Mouse (Mus musculus): Measurements from ENCODE around the gene Unc5c. TPM values are rescaled to one million over a fixed set of nuclear protein-coding genes. Genes with fewer than 3 reads are reported as not detected.

Unc5c gene
- total and polyA plus RNA-seq, 3 experiments: not detected

- H3K27me3 ChIP-seq (ENCODE audit: control insufficient read depth in 1 of 2, insufficient read depth in 2 of 2, low read length in 2 of 2): no peaks in the 10 kb centered on the region
- no peaks in the 10 kb centered on the region for H3K79me2 ChIP-seq (ENCODE audit: control insufficient read depth, insufficient read depth, low read length, poor library complexity)
- no peaks in the 10 kb centered on the region for H3K9me3 ChIP-seq (replicated peaks; ENCODE audit: insufficient read depth, low read length)
- DNase-seq (ENCODE audit: low read depth, low spot score): no peak
- no peak overlapping the region for H3K9ac ChIP-seq (ENCODE audit: control insufficient read depth, low read depth, low read length, poor library complexity, severe bottlenecking)
- H3K4me3 ChIP-seq (ENCODE audit: control insufficient read depth in 1 of 2, insufficient read depth in 1 of 2, low read depth in 2 of 2, low read length in 2 of 2): no peak overlapping the region
- no peak for TF ChIP-seq USF2 (IDR thresholded peaks at IDR 0.05; ENCODE audit: borderline replicate concordance in 1 of 2, insufficient read depth in 1 of 2, low read depth in 1 of 2, low read length in 2 of 2)
- no peak for TF ChIP-seq ZKSCAN1 (IDR thresholded peaks at IDR 0.05; ENCODE audit: low read depth, low read length)
- TF ChIP-seq NRF1 (IDR thresholded peaks at IDR 0.05; ENCODE audit: insufficient read depth, low read depth, low read length, poor library complexity, severe bottlenecking): no peak
- TF ChIP-seq CTCF (IDR thresholded peaks at IDR 0.05 in 2 of 3, conservative IDR thresholded peaks at IDR 0.05 in 1 of 3; ENCODE audit: control insufficient read depth in 1 of 3, insufficient read depth in 1 of 3, low read depth in 2 of 3, low read length in 3 of 3, poor library complexity in 1 of 3, severe bottlenecking in 1 of 3): no peak
- no peaks in the 10 kb centered on the region for H3K4me1 ChIP-seq (ENCODE audit: control insufficient read depth in 1 of 2, insufficient read depth in 2 of 2, low read length in 2 of 2)
- H3K36me3 ChIP-seq (ENCODE audit: control insufficient read depth in 1 of 2, insufficient read depth in 2 of 2, low read length in 2 of 2): 0 out of 4 replicates have a peak, but pooled peaks cover 0 to 2% of the 10 kb centered on the region in 2 experiments
- no peak overlapping the region for H3K27ac ChIP-seq (ENCODE audit: control insufficient read depth, low read depth, low read length)
These were observed 44.8 kb downstream of the Unc5c start for GRCm38 (mm10) chr3:141509772-141510171.

- Histone ChIP-seq H3K27ac (ENCODE audit: control insufficient read depth, low read depth, low read length) (no peak overlapping the region), H3K9me3 (replicated peaks; ENCODE audit: insufficient read depth, low read length) (no peaks in the 10 kb centered on the region), H3K79me2 (ENCODE audit: control insufficient read depth, insufficient read depth, low read length, poor library complexity) (no peaks in the 10 kb centered on the region), H3K4me1 (ENCODE audit: control insufficient read depth in 1 of 2, insufficient read depth in 2 of 2, low read length in 2 of 2) (no peaks in the 10 kb centered on the region), H3K4me3 (ENCODE audit: control insufficient read depth in 1 of 2, insufficient read depth in 1 of 2, low read depth in 2 of 2, low read length in 2 of 2) (no peak overlapping the region), H3K9ac (ENCODE audit: control insufficient read depth, low read depth, low read length, poor library complexity, severe bottlenecking) (no peak overlapping the region), H3K27me3 (ENCODE audit: control insufficient read depth in 1 of 2, insufficient read depth in 2 of 2, low read length in 2 of 2) (no peaks in the 10 kb centered on the region), H3K36me3 (ENCODE audit: control insufficient read depth in 1 of 2, insufficient read depth in 2 of 2, low read length in 2 of 2) (0 out of 4 replicates have a peak, but pooled peaks cover 0 to 2% of the 10 kb centered on the region in 2 experiments)
- peak; percentile 30 for DNase-seq (ENCODE audit: low read depth, low spot score)
- TF ChIP-seq MYB (IDR thresholded peaks at IDR 0.05; ENCODE audit: low read depth, low read length) (no peak), GATA1 (IDR thresholded peaks at IDR 0.05; ENCODE audit: low read depth, low read length) (0 out of 2 replicates have a peak, but pooled peaks have one; percentile 19), RCOR1 (IDR thresholded peaks at IDR 0.05; ENCODE audit: low read depth, low read length) (peak; percentile 37; the same call in 1 of the 2 replicates)
These were observed 46.4 kb downstream of the Unc5c start for GRCm38 (mm10) chr3:141511253-141512038.

GRCm38 (mm10) chr3:141528751-141529150 lies 63.7 kb downstream of the Unc5c start:
- Histone ChIP-seq H3K9me3 (replicated peaks; ENCODE audit: insufficient read depth, low read length) (no peaks in the 10 kb centered on the region), H3K27ac (ENCODE audit: control insufficient read depth, low read depth, low read length) (no peak overlapping the region), H3K79me2 (ENCODE audit: control insufficient read depth, insufficient read depth, low read length, poor library complexity) (no peaks in the 10 kb centered on the region), H3K4me3 (ENCODE audit: control insufficient read depth in 1 of 2, insufficient read depth in 1 of 2, low read depth in 2 of 2, low read length in 2 of 2) (no peak overlapping the region), H3K36me3 (ENCODE audit: control insufficient read depth in 1 of 2, insufficient read depth in 2 of 2, low read length in 2 of 2) (peaks cover 0 to 4% of the 10 kb centered on the region in 2 experiments; a peak in 2 of 4 replicates), H3K4me1 (ENCODE audit: control insufficient read depth in 1 of 2, insufficient read depth in 2 of 2, low read length in 2 of 2) (peaks cover 2 to 3% of the 10 kb centered on the region in 2 experiments; a peak in 1 of 4 replicates), H3K27me3 (ENCODE audit: control insufficient read depth in 1 of 2, insufficient read depth in 2 of 2, low read length in 2 of 2) (no peaks in the 10 kb centered on the region), H3K9ac (ENCODE audit: control insufficient read depth, low read depth, low read length, poor library complexity, severe bottlenecking) (no peak overlapping the region)
- DNase-seq (ENCODE audit: low read depth, low spot score): no peak
- TF ChIP-seq ETS1 (IDR thresholded peaks at IDR 0.05; ENCODE audit: low read depth, low read length) (no peak), MYB (IDR thresholded peaks at IDR 0.05; ENCODE audit: low read depth, low read length) (no peak)
